Comparison of ENCODE assay signal across 8 mouse cellular contexts in genomic region chr9:78112770-78113537, GRCm38 (mm10). TPM values are rescaled to one million over a fixed set of nuclear protein-coding genes. Genes with fewer than 3 reads are reported as not detected.
DNase-seq lines count a peak whose midpoint lies in the region; TF ChIP-seq lines count a peak whose summit lies in the region.

No protein-coding gene starts in this region.

- DNase-seq in adipocyte (ENCODE audit: low spot score) = peak; percentile 84
- DNase-seq in gastrocnemius, adult 8-10 months (ENCODE audit: low spot score in 2 of 2) = peak; percentile 85 to 86
- peak; percentile 91 for DNase-seq in induced T-regulatory cell, adult 2 months (ENCODE audit: low read depth)
- DNase-seq in left cerebral cortex, adult 9 months (ENCODE audit: low spot score in 2 of 2) = peak; percentile 71 to 91
- peak; percentile 94 to 95 for DNase-seq in right cerebral cortex, adult 2 months (ENCODE audit: low spot score in 2 of 2)
- DNase-seq in urinary bladder, postnatal 10 days (ENCODE audit: low spot score) = peak; percentile 75

- TF ChIP-seq POLR2A in cortical plate, adult 2 months (IDR thresholded peaks at IDR 0.05; ENCODE audit: extremely low read depth, insufficient read depth, low read length) = peak; percentile 40; the same call in 1 of the 2 replicates

- H3K9me3 ChIP-seq in megakaryocyte, embryonic 14.5 days = peaks cover 5% of the 10 kb centered on the region; the same call in 1 of the 2 replicates

- peak; percentile 79 for TF ChIP-seq CTCF in cortical plate, adult 2 months (IDR thresholded peaks at IDR 0.05; ENCODE audit: extremely low read depth, insufficient read depth, low read length)

- peak overlapping the region; percentile 98 for H3K27ac ChIP-seq in cortical plate, adult 2 months (ENCODE audit: insufficient read depth, low read length)

- H3K27me3 ChIP-seq in megakaryocyte, embryonic 14.5 days (replicated peaks) = no peaks in the 10 kb centered on the region

- H3K4me1 ChIP-seq in cortical plate, adult 2 months (ENCODE audit: control insufficient read depth, insufficient read depth, low read length) = no peaks in the 10 kb centered on the region; the same call in 1 of the 2 replicates
- peaks cover 68% of the 10 kb centered on the region for H3K4me1 ChIP-seq in megakaryocyte, embryonic 14.5 days

- peak overlapping the region; percentile 86 for H3K4me3 ChIP-seq in cortical plate, adult 2 months (ENCODE audit: insufficient read depth, low read length)
- peak overlapping the region; percentile 99 for H3K4me3 ChIP-seq in megakaryocyte, embryonic 14.5 days (replicated peaks)

- peaks cover 25% of the 10 kb centered on the region for H3K36me3 ChIP-seq in megakaryocyte, embryonic 14.5 days (replicated peaks; ENCODE audit: low read length)

RNA-seq across cellular contexts. Expression of gene Ick, which starts 4.0 kb away (rescaled TPM):
- 18.0 and 19.1 TPM in 2 replicates for polyA plus RNA-seq in cortical plate, adult 2 months (2012; rRNA removed)
- total RNA-seq in gastrocnemius, adult 8-10 months (2022) = 1 to 10 TPM; 4.8 to 5.6 (median 5.1) TPM
- 23.0 and 64.0 TPM in 2 replicates for polyA plus RNA-seq in megakaryocyte, embryonic 14.5 days (2012; ENCODE audit: insufficient read depth, low replicate concordance)

RNA-seq across cellular contexts. Expression of gene Fbxo9, which starts 4.1 kb away (rescaled TPM):
- polyA plus RNA-seq in cortical plate, adult 2 months (2012; rRNA removed) = 138 and 144 TPM in 2 replicates
- total RNA-seq in gastrocnemius, adult 8-10 months (2022) = 10 to 100 TPM; 40.0 to 46.6 (median 41.9) TPM
- 67.6 and 168 TPM in 2 replicates for polyA plus RNA-seq in megakaryocyte, embryonic 14.5 days (2012; ENCODE audit: insufficient read depth, low replicate concordance)

Comparison
In these comparisons a context has a peak if more than half of its experiments do, and no peak if none do; other contexts are left out.
1. Peak in every context shown above with its lines: DNase-seq, H3K4me3 ChIP-seq and H3K27ac ChIP-seq.